Mouse (Mus musculus): ENCODE measurements around the gene Ptpn3. TPM values are rescaled to one million over a fixed set of nuclear protein-coding genes. Genes with fewer than 3 reads are reported as not detected.

Gene Ptpn3
- polyA plus RNA-seq, 1 experiment from 2014 or later: 9.4 TPM

GRCm38 (mm10) chr4:57235741-57236140 lies 65.9 kb downstream of the Ptpn3 start:
- no peaks in the 10 kb centered on the region for H3K9me3 ChIP-seq
- no peak overlapping the region for H3K9ac ChIP-seq
- H3K4me3 ChIP-seq (replicated peaks): no peak overlapping the region
- no peak overlapping the region for H3K27ac ChIP-seq
- no peak for ATAC-seq
- H3K27me3 ChIP-seq (replicated peaks): no peaks in the 10 kb centered on the region
- 80% methylated on average over 4 of the region's 4 CpGs for WGBS
- peaks cover 11% of the 10 kb centered on the region for H3K4me1 ChIP-seq (replicated peaks)
- no peaks in the 10 kb centered on the region for H3K36me3 ChIP-seq
- no peak overlapping the region for H3K4me2 ChIP-seq (replicated peaks)

- Histone ChIP-seq H3K4me3 (replicated peaks) (no peak overlapping the region), H3K9ac (no peak overlapping the region), H3K36me3 (no peaks in the 10 kb centered on the region), H3K9me3 (no peaks in the 10 kb centered on the region), H3K27me3 (replicated peaks) (no peaks in the 10 kb centered on the region), H3K27ac (no peak overlapping the region), H3K4me2 (replicated peaks) (no peak overlapping the region), H3K4me1 (replicated peaks) (peaks cover 3% of the 10 kb centered on the region; the same call in 1 of the 2 replicates)
- 86% methylated on average over 7 of the region's 7 CpGs for WGBS
- no peak for ATAC-seq
These were observed 67.3 kb downstream of the Ptpn3 start for GRCm38 (mm10) chr4:57234348-57234747.

GRCm38 (mm10) chr4:57232439-57232838 lies 69.2 kb downstream of the Ptpn3 start:
- Histone ChIP-seq H3K27me3 (replicated peaks) (no peaks in the 10 kb centered on the region), H3K4me1 (replicated peaks) (no peaks in the 10 kb centered on the region), H3K9me3 (no peaks in the 10 kb centered on the region), H3K36me3 (no peaks in the 10 kb centered on the region), H3K4me2 (replicated peaks) (no peak overlapping the region), H3K27ac (no peak overlapping the region), H3K4me3 (replicated peaks) (no peak overlapping the region), H3K9ac (no peak overlapping the region)
- 92% methylated on average over 8 of the region's 8 CpGs for WGBS
- no peak for ATAC-seq

- no peak overlapping the region for H3K9ac ChIP-seq
- no peaks in the 10 kb centered on the region for H3K9me3 ChIP-seq
- no peak overlapping the region for H3K4me3 ChIP-seq (replicated peaks)
- no peak for ATAC-seq
- H3K27me3 ChIP-seq (replicated peaks): no peaks in the 10 kb centered on the region
- H3K4me1 ChIP-seq (replicated peaks): no peaks in the 10 kb centered on the region
- no peaks in the 10 kb centered on the region for H3K36me3 ChIP-seq
- WGBS: 54% methylated on average over 9 of the region's 9 CpGs
- no peak overlapping the region for H3K4me2 ChIP-seq (replicated peaks)
- H3K27ac ChIP-seq: no peak overlapping the region
These were observed 70.3 kb downstream of the Ptpn3 start for GRCm38 (mm10) chr4:57231323-57231722.

GRCm38 (mm10) chr4:57230341-57230740 lies 71.3 kb downstream of the Ptpn3 start:
- Histone ChIP-seq H3K9me3 (no peaks in the 10 kb centered on the region), H3K4me3 (replicated peaks) (no peak overlapping the region), H3K4me1 (replicated peaks) (no peaks in the 10 kb centered on the region), H3K36me3 (0 out of 2 replicates have a peak, but pooled peaks cover 1% of the 10 kb centered on the region), H3K9ac (no peak overlapping the region), H3K27me3 (replicated peaks) (no peaks in the 10 kb centered on the region), H3K27ac (no peak overlapping the region), H3K4me2 (replicated peaks) (no peak overlapping the region)
- no peak for ATAC-seq
- 80% methylated on average over 7 of the region's 7 CpGs for WGBS

- Histone ChIP-seq H3K4me2 (replicated peaks) (no peak overlapping the region), H3K4me1 (replicated peaks) (no peaks in the 10 kb centered on the region), H3K27ac (no peak overlapping the region), H3K27me3 (replicated peaks) (no peaks in the 10 kb centered on the region), H3K9ac (no peak overlapping the region), H3K4me3 (replicated peaks) (no peak overlapping the region), H3K36me3 (peaks cover 6% of the 10 kb centered on the region; the same call in 1 of the 2 replicates), H3K9me3 (no peaks in the 10 kb centered on the region)
- WGBS: 70% methylated on average over 18 of the region's 18 CpGs
- ATAC-seq: no peak
These were observed 72.8 kb downstream of the Ptpn3 start for GRCm38 (mm10) chr4:57228601-57229520.

GRCm38 (mm10) chr4:57224776-57225175 lies 76.9 kb downstream of the Ptpn3 start:
- Histone ChIP-seq H3K9ac (no peak overlapping the region), H3K9me3 (no peaks in the 10 kb centered on the region), H3K4me1 (replicated peaks) (no peaks in the 10 kb centered on the region), H3K4me3 (replicated peaks) (no peak overlapping the region), H3K27ac (no peak overlapping the region), H3K4me2 (replicated peaks) (no peak overlapping the region), H3K36me3 (peaks cover 6% of the 10 kb centered on the region; the same call in 1 of the 2 replicates), H3K27me3 (replicated peaks) (no peaks in the 10 kb centered on the region)
- no peak for ATAC-seq
- WGBS: 93% methylated on average over 2 of the region's 2 CpGs

GRCm38 (mm10) chr4:57217746-57218145 lies 83.9 kb downstream of the Ptpn3 start:
- 89% methylated on average over 9 of the region's 9 CpGs for WGBS
- no peaks in the 10 kb centered on the region for H3K36me3 ChIP-seq
- ATAC-seq: no peak

GRCm38 (mm10) chr4:57216535-57216934 lies 85.1 kb downstream of the Ptpn3 start:
- 92% methylated on average over 4 of the region's 4 CpGs for WGBS
- Histone ChIP-seq H3K4me1 (replicated peaks) (no peaks in the 10 kb centered on the region), H3K4me2 (replicated peaks) (no peak overlapping the region), H3K27me3 (replicated peaks) (no peaks in the 10 kb centered on the region), H3K9me3 (no peaks in the 10 kb centered on the region), H3K9ac (no peak overlapping the region), H3K4me3 (replicated peaks) (no peak overlapping the region), H3K36me3 (no peaks in the 10 kb centered on the region), H3K27ac (no peak overlapping the region)
- no peak for ATAC-seq

More at GRCm38 (mm10) chr4:57217746-57218145, 83.9 kb downstream of the Ptpn3 start:
- Histone ChIP-seq H3K4me2 (replicated peaks) (no peak overlapping the region), H3K27me3 (replicated peaks) (no peaks in the 10 kb centered on the region), H3K4me3 (replicated peaks) (no peak overlapping the region), H3K9me3 (no peaks in the 10 kb centered on the region), H3K27ac (no peak overlapping the region), H3K4me1 (replicated peaks) (no peaks in the 10 kb centered on the region), H3K9ac (no peak overlapping the region)

- ATAC-seq: no peak
- no peak overlapping the region for H3K27ac ChIP-seq
- H3K36me3 ChIP-seq: no peaks in the 10 kb centered on the region
- no peak overlapping the region for H3K4me3 ChIP-seq (replicated peaks)
- H3K9me3 ChIP-seq: no peaks in the 10 kb centered on the region
- no peak overlapping the region for H3K4me2 ChIP-seq (replicated peaks)
- no peaks in the 10 kb centered on the region for H3K4me1 ChIP-seq (replicated peaks)
- no peak overlapping the region for H3K9ac ChIP-seq
- WGBS: 87% methylated on average over 9 of the region's 9 CpGs
- no peaks in the 10 kb centered on the region for H3K27me3 ChIP-seq (replicated peaks)
These were observed 86.8 kb downstream of the Ptpn3 start for GRCm38 (mm10) chr4:57214852-57215251.

- WGBS: 81% methylated on average over 3 of the region's 3 CpGs
- Histone ChIP-seq H3K4me3 (replicated peaks) (no peak overlapping the region), H3K4me2 (replicated peaks) (no peak overlapping the region), H3K27me3 (replicated peaks) (no peaks in the 10 kb centered on the region), H3K9me3 (no peaks in the 10 kb centered on the region), H3K9ac (no peak overlapping the region), H3K4me1 (replicated peaks) (no peaks in the 10 kb centered on the region), H3K36me3 (no peaks in the 10 kb centered on the region), H3K27ac (no peak overlapping the region)
- no peak for ATAC-seq
These were observed 87.5 kb downstream of the Ptpn3 start for GRCm38 (mm10) chr4:57214114-57214513.

GRCm38 (mm10) chr4:57211706-57212105 lies 89.9 kb downstream of the Ptpn3 start:
- Histone ChIP-seq H3K27me3 (replicated peaks) (no peaks in the 10 kb centered on the region), H3K4me1 (replicated peaks) (no peaks in the 10 kb centered on the region), H3K27ac (no peak overlapping the region), H3K4me2 (replicated peaks) (no peak overlapping the region), H3K4me3 (replicated peaks) (no peak overlapping the region), H3K9me3 (no peaks in the 10 kb centered on the region), H3K36me3 (no peaks in the 10 kb centered on the region), H3K9ac (no peak overlapping the region)
- WGBS: 50% methylated on average over 2 of the region's 2 CpGs
- no peak for ATAC-seq

GRCm38 (mm10) chr4:57205908-57206307 lies 95.7 kb downstream of the Ptpn3 start:
- Histone ChIP-seq H3K4me1 (replicated peaks) (0 out of 2 replicates have a peak, but pooled peaks cover 2% of the 10 kb centered on the region), H3K36me3 (no peaks in the 10 kb centered on the region), H3K4me3 (replicated peaks) (no peak overlapping the region), H3K27me3 (replicated peaks) (no peaks in the 10 kb centered on the region), H3K27ac (no peak overlapping the region), H3K4me2 (replicated peaks) (no peak overlapping the region), H3K9me3 (no peaks in the 10 kb centered on the region), H3K9ac (no peak overlapping the region)
- no peak for ATAC-seq
- WGBS: 66% methylated on average over 8 of the region's 8 CpGs

All from intestine, embryonic 15.5 days (tissue).